Mouse (Mus musculus): ENCODE measurements around the gene Fcer1a.
"Not testable (repeated sequence)": the region's sequence is repeated elsewhere in the genome, so short reads cannot be mapped to it uniquely, and the experiment has no call there.

The Fcer1a gene

GRCm38 (mm10) chr1:173227081-173227480 lies at the start of gene Fcer1a:
Fcer1a (minus strand) TSS chr1:173227214.
- in situ Hi-C loops (cut with MboI, MseI): no loop called here

- in situ Hi-C loops (cut with MboI, MseI): no loop called here
These were observed 38.7 kb upstream of the Fcer1a start, which contains the start of gene Olfr418 for GRCm38 (mm10) chr1:173265701-173266100. Olfr418 (plus strand) TSS chr1:173266001.

GRCm38 (mm10) chr1:173249888-173250287 lies 22.9 kb upstream of the Fcer1a start:
- in situ Hi-C loops (cut with MboI, MseI): no loop called here

GRCm38 (mm10) chr1:173237004-173237403 lies 10.0 kb upstream of the Fcer1a start:
- in situ Hi-C loops (cut with MboI, MseI): not testable (repeated sequence)

- in situ Hi-C loops (cut with MboI, MseI): no loop called here
These were observed 10.5 kb downstream of the Fcer1a start for GRCm38 (mm10) chr1:173216481-173216880.

GRCm38 (mm10) chr1:173212092-173212491 lies 14.9 kb downstream of the Fcer1a start, which contains the start of gene Olfr1404:
Olfr1404 (plus strand) TSS chr1:173212392.
- in situ Hi-C loops (cut with MboI, MseI): no loop called here

- in situ Hi-C loops (cut with MboI, MseI): no loop called here
These were observed 29.5 kb downstream of the Fcer1a start, which contains the start of gene Olfr218 for GRCm38 (mm10) chr1:173197508-173197907. Olfr218 (plus strand) TSS chr1:173197808.

GRCm38 (mm10) chr1:173196359-173196758 lies 30.7 kb downstream of the Fcer1a start:
- in situ Hi-C loops (cut with MboI, MseI): no loop called here

- in situ Hi-C loops (cut with MboI, MseI): no loop called here
These were observed 35.0 kb downstream of the Fcer1a start for GRCm38 (mm10) chr1:173192059-173192458.

GRCm38 (mm10) chr1:173190540-173190939 lies 36.5 kb downstream of the Fcer1a start, which contains the start of gene Olfr1406:
Olfr1406 (minus strand) TSS chr1:173190640.
- in situ Hi-C loops (cut with MboI, MseI): no loop called here

GRCm38 (mm10) chr1:173174154-173174842 lies 52.7 kb downstream of the Fcer1a start:
- in situ Hi-C loops (cut with MboI, MseI): no loop called here

Data from T-helper 2 cell (primary cell).